Mouse (Mus musculus): ENCODE results near the gene Hmga1.

GRCm38 (mm10) chr17:27523121-27523520, 33.2 kb upstream of the Hmga1 start:
- TF ChIP-seq CTCF (IDR thresholded peaks at IDR 0.05; ENCODE audit: control insufficient read depth, insufficient read depth, insufficient read length) = no peak
- no peak for TF ChIP-seq MAX (IDR thresholded peaks at IDR 0.05)
- no peak for TF ChIP-seq MYOD1 (IDR thresholded peaks at IDR 0.05; ENCODE audit: control insufficient read depth, insufficient read length, low read depth)
- no peak for TF ChIP-seq MYOG (IDR thresholded peaks at IDR 0.05; ENCODE audit: control insufficient read depth, extremely low read depth, insufficient read length)
- no peak for TF ChIP-seq CEBPB (IDR thresholded peaks at IDR 0.05; ENCODE audit: low read depth)

Data from C2C12 (cell line).